Mouse (Mus musculus) induced T-regulatory cell, adult 2 months (primary cell): Measurements from ENCODE around the gene Rassf4.

Source experiments
- DNase-seq: peaks from one replicate; pipeline ENCODE4 v3.0.0-alpha.2; 2012; ENCODE audit warnings: low read depth

Rassf4 gene

DNA sequence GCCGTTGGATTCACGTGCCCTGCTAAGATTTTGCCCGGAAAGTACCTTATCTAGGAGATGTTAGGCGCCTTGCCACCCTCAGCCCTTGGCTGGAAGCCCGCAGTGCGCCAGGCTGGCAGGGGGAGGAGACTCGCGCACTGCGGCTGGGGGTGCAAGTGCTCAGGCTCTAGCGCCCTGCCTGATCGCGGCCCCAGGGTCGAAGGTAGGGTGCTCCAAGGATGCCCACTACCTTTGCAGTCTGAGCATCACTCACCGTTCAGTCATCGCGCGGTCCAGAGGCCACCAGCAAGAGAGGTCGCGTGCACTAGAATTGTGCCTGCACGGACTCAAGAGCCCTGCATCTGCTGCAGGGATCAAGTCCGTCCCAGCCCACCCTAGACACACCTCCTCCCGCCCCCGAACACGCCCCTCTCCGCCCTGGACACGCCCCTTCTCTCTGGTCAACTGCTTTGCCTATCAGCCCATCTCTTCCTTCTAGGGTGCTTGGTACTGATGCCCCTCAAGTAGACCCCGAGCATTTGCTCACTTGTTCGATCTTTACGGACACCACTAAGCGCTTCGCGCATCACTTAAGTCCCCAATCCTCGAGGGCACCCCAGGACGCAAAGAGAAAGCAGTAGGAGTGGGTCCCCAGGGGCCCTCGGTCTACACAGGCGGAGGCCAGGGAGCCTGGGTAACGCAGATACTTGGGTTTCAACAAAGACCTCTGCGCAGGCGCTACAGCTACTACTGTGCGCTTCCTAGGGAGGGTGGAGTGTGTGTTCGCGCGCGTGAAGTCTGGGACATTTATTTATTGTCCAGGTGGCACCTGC is at the start of gene Rassf4:
Gene Rassf4 (minus strand): TSS at position 482 of the 812 bp plus-strand sequence.
- peak; percentile 80 for DNase-seq

DNA sequence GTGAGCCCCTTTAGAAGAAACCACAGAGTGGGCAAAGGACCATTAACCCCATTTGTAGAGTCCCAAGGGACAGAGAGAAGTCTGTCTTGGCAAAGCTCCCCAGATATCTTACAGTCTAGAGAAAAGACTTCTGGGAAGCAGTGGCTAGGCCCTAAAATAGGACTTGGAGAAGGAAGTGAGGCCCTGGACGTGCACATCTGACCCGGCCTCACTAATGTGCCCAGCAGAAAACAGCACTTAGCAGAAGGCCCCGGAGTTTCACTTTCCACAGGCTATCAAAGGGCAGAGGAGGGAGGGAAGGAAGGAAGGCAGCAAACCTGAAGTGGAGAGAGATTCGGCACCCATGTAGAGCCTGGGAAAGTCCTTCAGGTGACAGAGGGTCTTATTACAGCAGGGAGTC is 45.2 kb upstream of the Rassf4 start:
- no peak for DNase-seq

DNA sequence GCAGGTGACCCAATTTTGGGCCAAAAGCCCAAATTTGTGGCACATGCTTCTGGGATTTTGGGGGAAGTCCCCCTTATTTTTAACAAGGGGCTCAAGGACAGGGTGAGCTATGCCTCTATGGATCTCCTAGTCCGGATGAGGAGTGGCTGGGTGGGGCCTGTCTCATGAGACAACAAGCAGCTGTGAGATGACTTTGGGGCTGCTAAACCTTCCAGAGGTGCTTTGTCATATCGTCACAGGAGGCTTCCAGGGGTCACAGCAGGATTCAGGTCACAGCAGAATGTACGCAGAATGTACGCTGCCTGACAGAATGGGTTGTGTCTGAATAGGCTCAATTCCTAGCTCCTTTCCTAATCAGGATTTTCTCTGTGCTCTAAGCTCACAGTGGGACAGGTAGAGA is 44.6 kb upstream of the Rassf4 start:
- DNase-seq: no peak

DNA sequence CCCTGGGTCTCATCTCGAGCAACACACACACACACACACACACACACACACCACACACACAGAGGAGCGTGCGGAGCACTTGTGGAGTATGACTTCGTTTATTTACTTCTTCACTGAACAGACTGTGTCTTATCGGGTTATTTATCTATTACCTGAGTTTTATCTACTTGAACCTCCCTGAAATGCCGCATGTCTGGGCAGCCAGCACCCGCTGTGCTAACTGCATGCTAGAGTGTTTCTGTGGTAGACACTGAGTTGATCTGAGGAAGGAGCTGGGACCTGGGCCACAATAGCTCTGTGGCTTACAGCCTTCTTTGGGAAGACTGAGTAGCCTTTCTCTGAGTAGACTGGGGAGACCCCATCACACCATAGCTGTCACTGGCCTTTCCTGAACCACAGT is 44.1 kb upstream of the Rassf4 start:
- no peak for DNase-seq

DNA sequence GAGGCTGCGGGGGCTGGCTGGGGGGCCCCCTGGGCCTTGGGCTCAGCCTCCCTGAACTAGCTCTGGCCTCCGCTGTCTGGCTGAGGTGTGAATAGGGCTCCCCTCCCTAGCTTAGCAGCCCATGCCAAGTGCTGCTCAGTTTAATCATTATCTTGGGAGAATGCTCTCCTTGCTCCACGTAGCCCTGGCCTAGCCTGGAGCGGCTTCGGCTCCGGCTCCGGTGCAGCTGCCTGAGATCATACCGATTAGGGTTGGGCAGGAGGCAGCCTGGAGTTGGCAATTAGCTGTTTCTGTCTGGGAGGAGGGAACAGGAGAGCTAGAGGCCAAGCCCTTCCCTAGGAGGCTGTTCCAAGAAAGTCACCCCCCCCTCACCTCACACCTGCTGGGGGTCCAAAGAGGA is 42.9 kb upstream of the Rassf4 start, which contains the start of gene Tmem72:
Gene Tmem72 (minus strand): TSS at position 248 of the 400 bp plus-strand sequence.
- DNase-seq: no peak

DNA sequence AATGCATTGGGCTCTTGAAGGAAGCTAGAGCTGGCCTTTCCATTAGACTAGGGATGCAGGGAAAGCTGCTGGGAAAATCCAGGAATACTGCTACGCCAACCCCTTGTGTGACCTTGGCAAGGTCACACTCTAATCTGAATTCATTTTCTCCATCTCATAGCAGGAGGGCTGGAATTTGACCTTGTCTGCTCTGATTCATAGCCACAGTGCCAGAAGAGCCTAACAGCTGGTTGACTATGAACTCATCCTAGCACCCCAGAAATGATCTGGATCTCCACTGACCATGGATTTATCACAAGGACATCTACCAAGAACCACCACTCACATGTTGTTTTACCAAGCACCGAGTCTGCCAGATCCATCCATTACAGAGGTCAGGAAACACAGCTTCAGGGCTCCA is 41.4 kb upstream of the Rassf4 start:
- DNase-seq: no peak

DNA sequence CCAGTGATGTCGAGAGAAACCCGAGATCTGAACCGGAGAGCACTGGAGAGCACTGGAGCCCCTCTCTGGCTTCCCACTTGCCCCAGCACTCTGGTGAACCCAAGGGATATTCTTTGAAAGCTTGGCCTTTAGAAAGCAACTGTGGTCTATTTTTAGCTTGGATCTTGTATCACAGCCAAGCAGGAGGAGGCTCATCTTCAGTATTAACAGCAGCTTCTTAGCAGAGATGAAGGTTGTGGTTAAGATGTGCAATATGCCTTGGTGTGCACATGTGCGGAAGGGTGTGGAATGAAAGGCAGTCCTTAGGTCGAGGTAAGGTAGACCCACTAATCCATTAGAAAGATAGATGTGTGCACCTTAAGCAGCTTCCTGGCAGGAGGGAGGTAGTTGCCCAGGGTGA is 40.8 kb upstream of the Rassf4 start:
- no peak for DNase-seq

DNA sequence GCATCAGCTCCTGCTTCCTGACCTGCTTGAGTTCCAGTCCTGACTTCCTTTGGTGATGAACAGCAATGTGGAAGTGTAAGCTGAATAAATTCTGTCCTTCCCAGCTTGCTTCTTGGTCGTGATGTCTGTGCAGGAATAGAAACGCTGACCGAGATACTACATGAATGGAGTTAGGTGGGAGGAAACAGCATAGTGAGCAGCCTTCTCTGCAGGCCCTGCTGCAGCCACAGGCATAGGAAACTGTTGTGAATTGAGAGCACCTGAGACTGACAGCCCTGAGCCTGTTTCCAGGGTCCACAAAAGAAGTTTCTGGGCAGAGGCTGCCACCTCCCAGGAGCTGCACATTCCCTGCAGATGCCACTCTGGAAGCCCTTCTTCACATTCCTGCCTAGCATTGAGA is 40.2 kb upstream of the Rassf4 start:
- DNase-seq: no peak

DNA sequence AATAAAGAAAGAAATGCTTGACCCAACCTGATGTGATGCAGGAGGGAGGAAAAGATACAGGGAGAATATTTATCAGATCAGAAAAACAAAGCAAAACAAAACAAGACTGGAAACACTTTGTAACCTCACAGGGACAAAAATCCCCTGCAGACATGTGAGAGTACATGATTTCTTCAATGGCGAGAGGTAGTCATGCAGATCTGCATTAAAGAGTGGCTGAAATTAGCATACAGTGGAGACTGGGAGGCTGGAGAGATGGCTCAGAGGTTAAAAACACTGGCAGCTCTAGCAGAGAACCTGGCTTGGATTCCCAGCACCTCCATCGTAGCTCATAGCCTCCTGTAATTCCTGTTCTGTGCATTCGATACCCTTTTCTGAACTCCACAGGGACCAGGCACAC is 38.8 kb upstream of the Rassf4 start:
- no peak for DNase-seq

DNA sequence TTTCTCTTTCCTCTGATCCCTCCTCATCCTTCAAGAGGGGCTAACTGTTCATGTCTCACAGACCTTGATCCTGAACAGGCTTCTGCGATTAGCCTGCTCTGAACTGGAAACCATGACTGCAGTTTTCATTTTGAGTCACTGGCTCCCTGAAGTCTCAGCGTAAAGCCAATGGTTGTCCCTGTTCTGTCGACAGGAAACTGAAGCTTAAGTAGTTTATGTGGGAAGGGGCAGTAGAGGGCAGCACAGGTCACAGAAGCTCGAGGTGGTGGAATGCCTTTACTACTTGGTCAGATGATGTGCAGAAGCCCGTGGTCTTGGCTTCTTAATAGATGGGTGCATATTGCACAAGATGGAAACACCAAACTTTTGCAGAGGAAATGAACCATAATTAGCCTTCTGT is 38.3 kb upstream of the Rassf4 start:
- DNase-seq: no peak

DNA sequence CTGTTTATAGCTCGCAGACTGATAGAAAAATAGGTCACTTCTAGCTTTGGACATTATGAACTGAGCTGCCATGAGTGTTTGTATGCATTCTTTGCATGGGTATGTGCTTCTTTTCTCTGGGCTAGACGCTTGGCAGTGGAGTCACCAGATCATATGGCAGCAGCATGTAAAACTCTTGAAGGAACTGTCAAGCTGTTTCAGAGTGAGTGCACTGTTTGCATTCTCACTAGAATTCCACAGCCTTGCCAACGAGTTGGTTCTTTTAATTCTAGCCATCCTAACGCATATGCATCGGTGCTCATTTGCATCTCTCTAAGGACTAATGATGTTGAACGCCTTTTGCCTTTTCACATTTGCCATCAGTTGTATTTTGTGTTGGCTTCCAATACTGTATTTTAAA is 30.6 kb upstream of the Rassf4 start:
- DNase-seq: no peak

DNA sequence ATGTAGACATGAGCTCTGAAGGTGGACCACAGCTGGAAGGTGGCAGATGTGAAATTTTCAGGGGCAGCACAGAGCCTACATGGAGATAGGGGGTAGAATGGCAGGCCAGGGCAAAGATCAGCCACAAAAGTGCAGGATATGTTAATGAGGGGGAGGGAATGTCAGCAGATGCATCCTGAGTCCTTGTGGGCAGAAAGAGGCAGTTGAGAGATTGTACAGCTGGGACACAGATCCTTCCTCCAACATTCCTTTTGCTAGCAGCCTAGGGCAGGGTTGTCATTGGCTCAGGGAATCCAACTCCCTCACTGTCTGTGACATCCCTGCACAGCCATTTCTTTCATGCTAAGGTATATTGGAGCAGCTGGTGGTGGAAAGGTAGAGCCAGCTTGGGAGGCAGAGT is 27.1 kb upstream of the Rassf4 start:
- DNase-seq: no peak

DNA sequence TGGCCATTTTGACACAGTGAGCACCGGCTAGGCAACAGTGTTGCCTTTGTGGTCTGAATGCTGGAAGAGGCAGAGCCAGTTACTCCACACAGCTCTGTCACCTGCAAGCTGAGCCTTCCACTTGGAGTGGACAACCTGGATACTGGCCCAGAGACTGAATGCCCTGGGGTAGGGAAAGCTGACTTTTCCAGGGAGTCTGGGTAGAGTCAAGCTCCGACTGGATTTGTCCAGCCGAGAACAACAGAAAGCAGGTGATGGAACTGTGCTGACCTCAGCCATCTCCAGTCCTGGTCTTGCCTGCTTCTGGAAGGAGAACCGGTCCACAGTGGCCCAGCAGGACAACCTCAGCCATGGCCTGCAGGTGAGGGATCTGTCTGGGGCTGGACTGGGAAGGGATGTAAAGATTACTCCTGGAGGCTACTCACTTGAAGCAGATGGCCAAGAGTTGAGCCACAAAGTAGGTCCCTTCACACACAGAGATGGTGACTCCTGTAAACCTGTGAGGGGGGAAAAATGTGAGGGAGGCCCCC is 24.2 kb upstream of the Rassf4 start:
- no peak for DNase-seq

DNA sequence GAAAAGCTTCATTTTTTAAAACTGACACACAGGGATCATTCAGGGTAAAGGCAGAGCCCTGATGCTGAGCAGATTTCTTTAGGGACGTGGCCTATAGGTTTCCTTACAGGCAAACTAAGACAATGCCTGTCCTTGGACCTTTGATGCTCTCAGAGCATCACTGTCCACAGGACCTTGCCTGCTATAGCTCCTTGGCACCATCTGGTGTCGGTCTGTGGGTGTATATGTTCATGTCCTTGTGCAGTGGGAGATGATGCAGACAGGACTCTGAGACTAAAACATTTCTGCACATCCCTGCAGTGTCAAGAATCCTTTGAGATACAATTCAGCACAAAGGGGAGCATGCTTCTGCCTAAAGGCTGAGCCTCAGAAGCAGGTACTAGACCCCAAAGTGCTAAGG is 23.7 kb upstream of the Rassf4 start:
- no peak for DNase-seq

DNA sequence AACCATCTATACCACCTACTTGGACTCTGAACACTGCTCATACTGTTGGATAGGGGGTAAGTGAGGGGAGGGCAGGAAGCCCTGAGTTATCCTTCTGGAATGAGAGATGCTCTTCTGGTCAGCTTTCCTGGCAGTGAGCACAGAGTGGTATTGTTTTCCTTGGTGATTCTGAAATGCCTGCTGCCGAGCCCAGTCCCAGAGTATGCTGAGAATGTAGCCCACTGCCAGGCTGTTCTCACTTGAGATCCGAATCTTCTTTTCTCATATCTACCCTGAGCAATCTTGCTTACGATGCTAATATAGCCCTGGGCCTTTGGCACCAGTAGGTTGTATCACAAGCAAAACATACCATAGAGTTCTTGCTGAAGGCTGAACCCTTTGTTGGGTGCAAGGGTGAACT is 20.6 kb upstream of the Rassf4 start:
- no peak for DNase-seq

DNA sequence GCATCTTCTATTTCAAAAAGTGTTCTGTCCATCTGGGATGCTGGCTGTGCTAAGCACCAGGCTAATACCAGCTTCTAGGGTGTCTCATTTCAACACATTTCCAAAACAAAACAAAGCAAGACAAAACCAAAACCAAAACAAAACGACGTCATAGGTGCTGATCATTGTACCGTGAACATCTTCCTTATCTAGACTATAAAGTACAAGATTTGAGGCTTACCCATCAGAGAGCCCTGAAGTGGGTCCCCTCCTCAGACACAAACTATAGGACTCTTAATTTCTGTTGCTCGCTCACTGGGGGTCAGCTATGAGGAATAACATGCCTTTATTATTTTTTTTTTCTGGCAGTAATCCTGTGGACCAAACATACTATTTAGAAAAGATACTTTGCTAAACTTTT is 19.9 kb upstream of the Rassf4 start:
- no peak for DNase-seq

DNA sequence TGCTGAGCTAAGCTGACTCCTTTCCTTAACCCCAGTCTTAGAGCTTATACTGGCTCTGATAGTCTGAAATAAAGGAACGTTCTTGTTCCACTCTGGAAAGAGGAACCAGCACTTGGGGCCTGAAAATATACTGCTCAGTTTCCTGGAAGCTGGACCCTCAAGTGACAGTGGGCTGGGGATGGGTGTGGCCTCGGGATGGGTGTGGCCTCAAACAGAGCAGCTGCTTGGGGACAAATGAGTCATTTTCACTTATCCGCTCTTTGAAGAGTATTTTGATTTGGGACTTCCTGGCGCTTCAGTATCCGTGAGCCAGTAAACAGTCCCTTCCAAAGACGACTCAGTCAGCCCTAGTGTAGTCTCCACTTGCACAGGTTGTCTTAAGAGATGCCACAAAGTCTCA is 8.6 kb upstream of the Rassf4 start:
- DNase-seq: peak; percentile 62

DNA sequence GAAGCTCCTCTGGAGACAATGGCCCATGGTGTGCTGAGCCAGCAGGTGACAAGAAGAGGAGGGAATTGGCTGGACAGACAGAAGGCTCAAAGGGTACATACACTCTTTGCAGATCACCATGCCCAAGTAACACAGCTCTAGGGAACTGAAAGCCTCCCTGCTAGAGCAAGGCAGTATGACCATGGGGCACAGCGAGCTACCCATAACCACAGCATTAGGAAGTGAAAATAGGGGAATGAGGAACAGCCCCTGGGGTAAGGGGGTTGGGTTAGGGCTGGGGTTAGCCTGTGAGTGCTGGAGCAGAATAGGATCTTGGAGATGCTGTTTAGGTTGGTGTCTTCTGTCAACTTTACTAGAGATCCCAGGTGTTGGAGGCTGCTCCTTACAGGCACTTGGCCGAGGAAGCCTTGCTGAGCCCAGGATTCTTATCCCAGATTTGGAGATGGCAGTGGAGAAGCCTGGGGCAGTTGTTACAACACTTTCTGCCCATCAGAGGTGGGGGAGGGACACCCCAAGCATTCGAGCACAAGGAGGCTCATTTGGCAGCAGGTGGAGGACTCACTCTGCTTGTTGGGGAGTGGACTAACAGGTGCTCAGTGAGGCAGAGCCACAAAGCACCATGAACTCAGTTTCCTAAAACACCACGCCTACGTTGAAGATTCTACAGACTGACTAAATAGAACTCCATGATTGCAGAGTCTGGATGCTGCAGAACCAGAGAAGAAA is 6.0 kb upstream of the Rassf4 start:
- DNase-seq: no peak

DNA sequence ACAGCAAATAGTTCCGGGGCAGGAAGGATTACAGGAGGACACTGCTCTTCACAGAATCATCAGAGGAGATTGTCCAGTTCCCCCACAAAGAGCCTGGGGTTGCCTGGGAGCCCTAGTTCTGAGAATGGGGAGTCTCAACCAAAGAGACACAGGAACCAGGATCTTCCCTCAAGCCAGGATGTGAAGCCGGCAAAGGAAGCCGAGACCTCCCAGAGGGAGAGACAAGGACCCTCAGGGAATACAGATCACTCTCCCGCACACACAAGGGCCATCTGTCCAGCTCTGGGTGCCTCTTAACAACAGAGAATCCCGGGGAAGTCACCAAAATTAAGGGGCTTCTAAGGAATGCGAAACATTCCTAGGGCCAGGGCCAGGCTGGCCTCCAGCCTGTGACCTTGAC is 3.6 kb upstream of the Rassf4 start:
- no peak for DNase-seq

DNA sequence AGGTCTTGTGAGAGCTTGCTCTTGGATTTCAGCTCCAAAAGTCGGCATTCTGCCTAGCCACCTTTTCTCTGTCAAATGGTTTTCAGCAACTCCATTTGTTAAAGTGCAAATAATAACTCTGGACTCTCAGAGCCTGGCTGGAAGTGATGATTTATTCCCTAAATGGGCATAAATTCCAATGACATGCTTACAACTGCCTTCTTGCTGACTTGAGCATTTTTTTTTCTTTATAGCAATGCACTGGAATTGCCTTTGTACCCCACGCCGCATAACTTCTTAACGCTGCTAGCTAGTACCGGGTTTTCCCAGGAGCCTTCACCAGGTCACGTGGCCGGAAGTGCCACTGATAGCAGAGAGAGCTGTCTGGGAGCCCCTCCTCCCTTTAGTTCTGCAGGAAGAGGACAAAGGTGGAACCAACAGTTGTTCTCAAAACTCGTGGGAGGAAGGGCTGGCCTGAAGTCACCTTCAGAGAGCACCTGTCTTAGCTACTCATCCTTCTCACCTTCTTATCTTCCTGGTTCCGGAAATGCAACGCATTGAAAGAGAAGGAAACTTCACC is 2.7 kb upstream of the Rassf4 start:
- no peak for DNase-seq

DNA sequence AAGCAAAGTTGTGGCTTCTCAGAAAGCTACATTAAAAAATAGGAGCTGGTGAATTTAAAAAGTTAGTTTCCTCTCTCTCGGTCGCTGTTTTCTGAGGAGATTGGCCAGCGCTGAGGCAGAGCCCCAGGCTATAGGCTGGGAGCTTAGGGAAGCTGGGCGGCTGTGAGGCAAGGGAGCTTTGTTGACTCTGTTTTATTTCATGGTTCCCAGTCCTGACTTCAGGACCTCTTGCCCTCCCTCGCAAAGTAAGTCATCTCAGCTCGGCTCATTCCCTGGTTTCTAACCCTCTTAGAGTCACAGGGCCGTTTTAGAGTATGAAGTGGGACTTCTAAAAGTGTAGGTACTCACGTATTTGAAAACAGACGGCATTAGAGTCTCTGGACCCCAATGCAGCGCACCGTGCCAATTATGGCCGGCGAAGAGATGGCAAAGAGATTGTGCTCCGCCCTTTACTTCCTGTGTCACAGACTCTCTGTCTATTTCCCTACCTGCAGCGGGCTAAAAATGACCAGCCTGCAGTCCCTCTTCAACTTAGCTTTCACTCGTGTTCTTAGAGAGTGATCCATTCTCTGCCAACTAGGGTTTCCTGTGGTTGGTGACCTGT is 633 bp upstream of the Rassf4 start:
- DNase-seq: no peak

DNA sequence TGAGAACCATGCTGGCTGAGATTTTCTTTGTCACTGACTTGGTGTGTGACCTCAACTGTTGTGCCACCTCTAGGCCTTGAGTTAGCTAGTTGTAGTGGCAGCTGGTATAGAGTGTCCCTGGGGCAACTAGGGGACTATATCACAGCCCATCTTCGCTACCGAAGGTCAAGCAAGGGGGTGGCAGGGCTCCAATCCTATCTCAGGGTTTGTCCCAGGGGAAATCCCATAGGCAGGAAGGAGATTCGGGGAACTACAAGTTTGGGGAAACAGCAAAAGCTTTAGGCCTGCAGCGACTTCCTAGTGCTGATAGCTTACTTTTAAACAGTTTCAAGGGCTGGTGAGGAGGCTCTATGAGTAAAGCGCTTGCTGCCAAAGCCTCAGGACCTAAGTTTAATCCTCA is 1.4 kb downstream of the Rassf4 start:
- no peak for DNase-seq

DNA sequence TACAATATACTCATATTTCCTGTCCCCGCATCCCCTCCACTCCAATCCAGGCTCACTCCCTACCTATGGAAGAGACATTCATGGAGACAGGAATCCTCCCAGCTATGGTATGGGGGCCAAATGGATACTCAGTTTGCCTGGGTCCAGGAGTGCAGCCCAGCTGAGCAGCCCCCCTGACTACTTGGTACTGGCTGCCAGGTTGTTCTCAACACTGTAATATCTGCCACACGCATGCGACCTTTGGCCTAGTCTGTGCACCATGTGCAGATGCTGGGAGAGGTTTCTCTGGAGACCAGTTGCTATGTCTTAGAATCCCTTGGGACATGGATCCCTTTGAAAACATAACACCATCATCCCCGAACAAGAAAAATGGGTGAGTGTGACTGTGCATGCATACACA is 2.0 kb downstream of the Rassf4 start:
- DNase-seq: no peak
